Mouse (Mus musculus): ENCODE measurements at regions not wholly inside any gene's neighbourhood (a gene's known extent, or its start where the extent isn't known, plus 50 kb on each side); places are given as distances from the start of the nearest gene placed in this dataset.
A peak's percentile ranks its signal among the peaks of the same experiment; 100 is the strongest.

GRCm38 (mm10) chrX:109811824-109812223 lies 615.3 kb downstream of the Gm6377 start:
- no peak for DNase-seq (ENCODE audit: low spot score)

- DNase-seq (ENCODE audit: low spot score) = no peak
Observed at GRCm38 (mm10) chrX:109842020-109842419, 645.5 kb downstream of the Gm6377 start.

GRCm38 (mm10) chrX:109845094-109845648 lies 648.6 kb downstream of the Gm6377 start:
- DNase-seq (ENCODE audit: low spot score) = peak; percentile 1

- DNase-seq (ENCODE audit: low spot score) = no peak
Observed at GRCm38 (mm10) chrX:109885572-109885971, 689.0 kb downstream of the Gm6377 start.

- no peak for DNase-seq (ENCODE audit: low spot score)
Observed at GRCm38 (mm10) chrX:109900077-109900476, 703.5 kb downstream of the Gm6377 start.

GRCm38 (mm10) chrX:109931130-109931529 lies 734.6 kb downstream of the Gm6377 start:
- DNase-seq (ENCODE audit: low spot score) = no peak

GRCm38 (mm10) chrX:109954533-109954932 lies 758.0 kb downstream of the Gm6377 start:
- DNase-seq (ENCODE audit: low spot score) = no peak

- no peak for DNase-seq (ENCODE audit: low spot score)
Observed at GRCm38 (mm10) chrX:109969863-109970262, 773.3 kb downstream of the Gm6377 start.

- DNase-seq (ENCODE audit: low spot score) = no peak
Observed at GRCm38 (mm10) chrX:110005221-110005620, 808.7 kb downstream of the Gm6377 start.

Measured in retina, embryonic 14.5 days (tissue).